Comparison of ENCODE assay signal across 17 mouse cellular contexts in genomic region chr7:70332926-70333664, GRCm38 (mm10). TPM values are rescaled to one million over a fixed set of nuclear protein-coding genes. Genes with fewer than 3 reads are reported as not detected.
A peak's percentile ranks its signal among the peaks of the same experiment; 100 is the strongest.
DNase-seq lines count a peak whose midpoint lies in the region; ATAC-seq and TF ChIP-seq lines count a peak whose summit lies in the region.
"Had no signal": no experiment of that assay in that cellular context is flagged by ENCODE, and none has a peak within 500 bp of the region (broad histone marks: within the 10 kb centered on the region; RNA-seq: fewer than 3 reads in every experiment).

No protein-coding gene starts in this region.

- no peak for TF ChIP-seq EP300 in stomach, postnatal 0 days (optimal IDR thresholded peaks at IDR 0.05)

- TF ChIP-seq CTCF in stomach, postnatal 0 days (IDR thresholded peaks at IDR 0.05; ENCODE audit: low read depth): no peak

- no peak overlapping the region for H3K9ac ChIP-seq in neural tube, embryonic 15.5 days (replicated peaks)
- H3K9ac ChIP-seq in forebrain, embryonic 15.5 days (replicated peaks): no peak overlapping the region
- peak overlapping the region; percentile 65 for H3K9ac ChIP-seq in midbrain, embryonic 11.5 days (ENCODE audit: low read length)
- no peak overlapping the region for H3K9ac ChIP-seq in stomach, postnatal 0 days (ENCODE audit: low read length)
- no peak overlapping the region for H3K9ac ChIP-seq in liver, embryonic 11.5 days (ENCODE audit: low read depth, low read length)
- H3K9ac ChIP-seq: liver, embryonic 15.5 days had no signal

- no peak for ATAC-seq in neural tube, embryonic 15.5 days (ENCODE audit: low FRiP score)
- ATAC-seq in forebrain, embryonic 15.5 days (replicated peaks): no peak
- ATAC-seq in midbrain, embryonic 11.5 days (ENCODE audit: low FRiP score): no peak
- ATAC-seq in stomach, postnatal 0 days (ENCODE audit: low FRiP score, low TSS enrichment): no peak
- ATAC-seq in liver, embryonic 11.5 days (replicated peaks; ENCODE audit: low FRiP score): no peak

- peaks cover 29% of the 10 kb centered on the region for H3K4me1 ChIP-seq in neural tube, embryonic 15.5 days
- H3K4me1 ChIP-seq in forebrain, embryonic 15.5 days: peaks cover 31% of the 10 kb centered on the region
- H3K4me1 ChIP-seq in midbrain, embryonic 11.5 days (ENCODE audit: control insufficient read depth, insufficient read depth, low read length): peaks cover 14% of the 10 kb centered on the region
- H3K4me1 ChIP-seq in stomach, postnatal 0 days (replicated peaks; ENCODE audit: control insufficient read depth, insufficient read depth): 0 out of 2 replicates have a peak, but pooled peaks cover 2% of the 10 kb centered on the region
- H3K4me1 ChIP-seq in liver, embryonic 11.5 days (replicated peaks; ENCODE audit: control insufficient read depth, insufficient read depth, low read length): peaks cover 6% of the 10 kb centered on the region; the same call in 1 of the 2 replicates

- H3K36me3 ChIP-seq in neural tube, embryonic 15.5 days: no peaks in the 10 kb centered on the region
- no peaks in the 10 kb centered on the region for H3K36me3 ChIP-seq in forebrain, embryonic 15.5 days
- no peaks in the 10 kb centered on the region for H3K36me3 ChIP-seq in midbrain, embryonic 11.5 days (ENCODE audit: control insufficient read depth, insufficient read depth, low read length)
- H3K36me3 ChIP-seq in stomach, postnatal 0 days (ENCODE audit: control insufficient read depth, insufficient read depth, low read length): no peaks in the 10 kb centered on the region
- H3K36me3 ChIP-seq in liver, embryonic 11.5 days (ENCODE audit: control insufficient read depth, insufficient read depth, low read length): no peaks in the 10 kb centered on the region
- H3K36me3 ChIP-seq: liver, embryonic 15.5 days had no signal

- no peak overlapping the region for H3K4me3 ChIP-seq in neural tube, embryonic 15.5 days (replicated peaks)
- no peak overlapping the region for H3K4me3 ChIP-seq in forebrain, embryonic 15.5 days
- peak overlapping the region; percentile 36 for H3K4me3 ChIP-seq in midbrain, embryonic 11.5 days (ENCODE audit: low read depth, low read length)
- H3K4me3 ChIP-seq in stomach, postnatal 0 days (ENCODE audit: low read depth, low read length): peak overlapping the region; percentile 60; the same call in 1 of the 2 replicates
- no peak overlapping the region for H3K4me3 ChIP-seq in liver, embryonic 11.5 days (ENCODE audit: low read depth, low read length)
- H3K4me3 ChIP-seq: liver, embryonic 15.5 days had no signal

- H3K4me2 ChIP-seq in neural tube, embryonic 15.5 days: no peak overlapping the region
- H3K4me2 ChIP-seq in forebrain, embryonic 15.5 days (replicated peaks): peak overlapping the region; percentile 50; the same call in 1 of the 2 replicates
- peak overlapping the region; percentile 69 for H3K4me2 ChIP-seq in midbrain, embryonic 11.5 days
- peak overlapping the region; percentile 78 for H3K4me2 ChIP-seq in stomach, postnatal 0 days (replicated peaks; ENCODE audit: low read depth)
- no peak overlapping the region for H3K4me2 ChIP-seq in liver, embryonic 11.5 days

- no peak overlapping the region for H3K27ac ChIP-seq in neural tube, embryonic 15.5 days (replicated peaks)
- H3K27ac ChIP-seq in forebrain, embryonic 15.5 days (replicated peaks): peak overlapping the region; percentile 75
- H3K27ac ChIP-seq in midbrain, embryonic 11.5 days (ENCODE audit: low read depth, low read length): peak overlapping the region; percentile 83
- peak overlapping the region; percentile 87 for H3K27ac ChIP-seq in stomach, postnatal 0 days (replicated peaks)
- H3K27ac ChIP-seq in liver, embryonic 11.5 days (ENCODE audit: low read depth, low read length): no peak overlapping the region
- H3K27ac ChIP-seq: liver, embryonic 15.5 days had no signal

- 18% methylated on average over 14 of the region's 14 CpGs for WGBS in neural tube, embryonic 15.5 days
- WGBS in forebrain, embryonic 15.5 days: 9% methylated on average over 14 of the region's 14 CpGs
- 4% methylated on average over 14 of the region's 14 CpGs for WGBS in midbrain, embryonic 11.5 days
- 48% methylated on average over 14 of the region's 14 CpGs for WGBS in stomach, postnatal 0 days
- 10% methylated on average over 14 of the region's 14 CpGs for WGBS in liver, embryonic 11.5 days

- peak; percentile 35 for DNase-seq in neural tube, embryonic 10.5 days (ENCODE audit: extremely low spot score, low spot score)
- peak; percentile 92 for DNase-seq in midbrain, embryonic 11.5 days (ENCODE audit: low spot score, missing footprints)
- DNase-seq in stomach, postnatal 0 days (ENCODE audit: low spot score): no peak
- no peak for DNase-seq in liver
- no peak for DNase-seq in adrenal gland, postnatal 10 days
- no peak for DNase-seq in liver, embryonic 11.5 days (ENCODE audit: low spot score)
- DNase-seq: adrenal gland, postnatal 36 days; cerebellum, adult 8-10 months; gastrocnemius, postnatal 14 days; spleen, adult 18-20 months; thymus, postnatal 36 days had no signal

- no peaks in the 10 kb centered on the region for H3K9me3 ChIP-seq in neural tube, embryonic 15.5 days (replicated peaks)
- H3K9me3 ChIP-seq in forebrain, embryonic 15.5 days: no peaks in the 10 kb centered on the region
- no peaks in the 10 kb centered on the region for H3K9me3 ChIP-seq in midbrain, embryonic 11.5 days (ENCODE audit: control insufficient read depth, low read length)
- H3K9me3 ChIP-seq in stomach, postnatal 0 days (ENCODE audit: control insufficient read depth, low read length): no peaks in the 10 kb centered on the region
- no peaks in the 10 kb centered on the region for H3K9me3 ChIP-seq in liver, embryonic 11.5 days (ENCODE audit: control insufficient read depth, low read length)
- H3K9me3 ChIP-seq: liver, embryonic 15.5 days had no signal

- peaks cover 90% of the 10 kb centered on the region for H3K27me3 ChIP-seq in neural tube, embryonic 15.5 days (replicated peaks)
- H3K27me3 ChIP-seq in forebrain, embryonic 15.5 days: peaks cover 94% of the 10 kb centered on the region
- H3K27me3 ChIP-seq in midbrain, embryonic 11.5 days (ENCODE audit: control insufficient read depth, insufficient read depth, low read length): peaks cover 88% of the 10 kb centered on the region
- peaks cover 4% of the 10 kb centered on the region; the same call in 1 of the 2 replicates for H3K27me3 ChIP-seq in stomach, postnatal 0 days (ENCODE audit: control insufficient read depth, insufficient read depth, low read length)
- H3K27me3 ChIP-seq in liver, embryonic 11.5 days (replicated peaks; ENCODE audit: control insufficient read depth, insufficient read depth, low read length): peaks cover 96% of the 10 kb centered on the region
- H3K27me3 ChIP-seq: CH12.LX had no signal

RNA-seq across cellular contexts. Expression of gene Nr2f2, which starts 33.4 kb away (rescaled TPM):
- polyA plus RNA-seq in neural tube, embryonic 15.5 days (2015; fragmentation: Nextera tagmentation; extraction: Ambion mirVana): 60.3 and 62.5 TPM in 2 replicates
- 76.2 and 95.0 TPM in 2 replicates for polyA plus RNA-seq in forebrain, embryonic 15.5 days (2015; fragmentation: Nextera tagmentation; extraction: Ambion mirVana)
- 114 and 122 TPM in 2 replicates for polyA plus RNA-seq in midbrain, embryonic 11.5 days (2014; fragmentation: Nextera tagmentation; extraction: Ambion mirVana)
- 52.8 and 53.9 TPM in 2 replicates for polyA plus RNA-seq in stomach, postnatal 0 days (2015; fragmentation: Nextera tagmentation; extraction: Ambion mirVana)
- total RNA-seq in adrenal gland, postnatal 10 days (2021): 10 to 100 TPM; 78.3 to 79.6 TPM
- polyA plus RNA-seq in liver, embryonic 11.5 days (2014; fragmentation: Nextera tagmentation; extraction: Ambion mirVana): 49.6 and 49.7 TPM in 2 replicates
- total RNA-seq: CH12.LX; megakaryocyte, adult 5-6 weeks; neutrophil, adult 5-6 weeks had no signal

Comparison
In these comparisons a context has a peak if more than half of its experiments do, and no peak if none do; other contexts are left out.
1. DNase-seq: peak in neural tube, embryonic 10.5 days (single experiment) and midbrain, embryonic 11.5 days (single experiment); none in stomach, postnatal 0 days (single experiment), liver (single experiment), adrenal gland, postnatal 10 days (single experiment) and liver, embryonic 11.5 days (single experiment).
2. H3K27ac ChIP-seq: peak in forebrain, embryonic 15.5 days (single experiment), midbrain, embryonic 11.5 days (single experiment) and stomach, postnatal 0 days (single experiment); none in neural tube, embryonic 15.5 days (single experiment) and liver, embryonic 11.5 days (single experiment).
3. H3K4me2 ChIP-seq: peak in forebrain, embryonic 15.5 days (single experiment), midbrain, embryonic 11.5 days (single experiment) and stomach, postnatal 0 days (single experiment); none in neural tube, embryonic 15.5 days (single experiment) and liver, embryonic 11.5 days (single experiment).
4. H3K4me3 ChIP-seq: peak in midbrain, embryonic 11.5 days (single experiment) and stomach, postnatal 0 days (single experiment); none in neural tube, embryonic 15.5 days (single experiment), forebrain, embryonic 15.5 days (single experiment) and liver, embryonic 11.5 days (single experiment).